Mouse (Mus musculus) left cerebral cortex, postnatal 10 days (tissue): ENCODE measurements around the gene Uba7. TPM values are rescaled to one million over a fixed set of nuclear protein-coding genes. Genes with fewer than 3 reads are reported as not detected.
A peak's percentile ranks its signal among the peaks of the same experiment; 100 is the strongest.

ENCODE experiments used
- DNase-seq, 2 experiments: peaks; one replicate each; pipeline ENCODE4 v3.0.0; 2021 to 2022; ENCODE audit warnings: low spot score in 2 of 2, mixed read lengths in 1 of 2; ENCODE audit errors: extremely low spot score in 1 of 2
- intact Hi-C: fragments of 180-260 bp; cut with DNase I; formaldehyde crosslinking; loops from one replicate; pipeline ENCODE4 v1.15.1; 2025
- total RNA-seq, 2 experiments: library from RNA; stranded (reverse); gene quantifications; 2 replicates each; pipeline ENCODE4 v1.2.3; 2021

Uba7 gene
- 1 to 10 TPM; 2.4 to 2.6 TPM for total RNA-seq

DNA sequence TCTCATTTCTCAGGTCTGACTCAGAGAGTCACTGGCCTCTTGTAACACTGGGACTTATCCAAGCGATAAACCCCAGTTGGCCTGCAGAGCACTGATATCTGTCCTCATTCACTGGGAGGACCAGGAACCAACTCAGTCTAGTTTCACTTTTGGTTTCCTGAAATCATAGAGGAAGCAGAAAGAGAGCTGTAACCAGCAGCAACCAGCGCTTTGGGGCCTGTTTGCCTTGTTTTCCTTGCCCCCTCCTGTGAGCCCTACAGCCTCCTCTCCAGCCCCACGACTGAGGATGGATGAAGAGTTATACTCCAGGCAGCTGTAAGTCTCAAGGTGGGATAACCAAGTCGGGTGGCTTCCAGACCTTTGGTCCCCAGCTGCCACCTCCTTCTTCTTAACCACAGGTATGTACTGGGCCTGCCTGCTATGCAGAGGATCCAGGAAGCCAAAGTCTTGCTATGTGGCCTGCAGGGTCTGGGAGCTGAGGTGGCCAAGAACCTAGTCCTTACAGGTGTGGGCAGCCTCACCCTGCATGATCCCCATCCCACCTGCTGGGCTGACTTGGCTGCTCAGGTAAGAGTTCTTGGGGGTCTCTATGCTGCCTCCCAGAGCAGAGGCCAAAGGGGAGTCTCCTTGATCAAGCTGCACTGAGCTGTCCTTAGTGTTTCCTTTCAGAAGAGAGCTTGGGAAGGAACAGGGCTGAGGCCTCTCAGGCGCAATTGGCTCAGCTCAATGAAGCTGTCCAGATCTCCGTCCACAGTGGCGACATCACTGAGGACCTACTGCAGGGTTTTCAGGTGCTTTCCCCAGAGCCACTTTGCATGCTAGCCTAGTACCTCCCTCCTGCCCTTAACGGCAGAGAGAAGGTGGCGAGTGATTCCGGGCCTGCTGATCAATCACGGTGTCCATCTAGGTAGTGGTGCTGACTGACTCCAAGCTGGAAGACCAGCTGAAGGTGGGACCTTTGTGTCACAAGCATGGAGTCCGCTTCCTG lies at the start of gene Uba7:
Gene Uba7 (plus strand): TSS at position 107 of the 988 bp plus-strand sequence.
- intact Hi-C loops: no loop called here
- no peak for DNase-seq

DNA sequence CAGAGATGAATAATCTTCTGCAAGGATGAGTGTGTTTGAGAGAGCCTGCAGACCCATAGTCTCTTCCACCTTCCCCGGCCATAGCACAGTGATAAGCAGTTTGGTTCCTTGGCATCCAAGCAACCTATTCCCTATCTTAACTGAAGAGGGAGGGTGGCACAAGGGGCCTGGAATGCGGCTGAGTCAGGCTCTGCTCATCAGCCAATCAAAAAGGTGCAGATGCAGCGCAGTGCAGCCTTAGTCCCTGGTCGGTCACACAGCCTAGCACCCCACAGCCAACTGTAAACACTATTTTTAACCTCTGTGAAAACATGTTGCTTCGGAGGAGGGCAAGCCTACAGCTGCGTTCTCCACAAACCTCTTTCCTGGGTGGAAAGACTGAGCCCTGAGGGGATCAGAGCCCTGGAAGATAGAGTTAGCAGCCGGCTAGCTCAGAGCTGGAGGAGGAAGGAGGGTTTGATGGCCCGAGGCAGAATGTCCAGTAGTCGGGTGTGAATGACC lies 48.3 kb upstream of the Uba7 start:
- DNase-seq: no peak
- intact Hi-C loops: no loop called here

DNA sequence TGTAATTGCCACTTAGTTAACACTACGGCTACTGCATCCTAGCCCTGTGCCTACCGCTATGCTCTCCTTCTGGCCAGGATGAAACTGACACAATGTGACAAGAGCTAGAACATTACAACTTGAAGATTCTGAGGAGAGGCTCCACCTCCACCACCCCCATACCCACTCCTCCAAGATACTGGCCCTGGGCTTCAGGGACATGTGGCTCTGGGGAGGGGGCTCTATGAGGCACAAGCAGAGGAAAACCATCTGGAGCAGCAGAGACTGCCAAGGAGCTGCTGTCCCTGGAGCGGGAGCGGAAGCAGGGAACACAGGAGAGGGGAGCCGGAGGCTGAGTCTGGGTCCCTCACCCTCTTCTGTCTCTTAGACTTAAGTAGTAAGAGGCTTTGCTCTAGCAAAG lies 47.6 kb upstream of the Uba7 start:
- intact Hi-C loops: no loop called here
- DNase-seq: peak; percentile 57 to 59

DNA sequence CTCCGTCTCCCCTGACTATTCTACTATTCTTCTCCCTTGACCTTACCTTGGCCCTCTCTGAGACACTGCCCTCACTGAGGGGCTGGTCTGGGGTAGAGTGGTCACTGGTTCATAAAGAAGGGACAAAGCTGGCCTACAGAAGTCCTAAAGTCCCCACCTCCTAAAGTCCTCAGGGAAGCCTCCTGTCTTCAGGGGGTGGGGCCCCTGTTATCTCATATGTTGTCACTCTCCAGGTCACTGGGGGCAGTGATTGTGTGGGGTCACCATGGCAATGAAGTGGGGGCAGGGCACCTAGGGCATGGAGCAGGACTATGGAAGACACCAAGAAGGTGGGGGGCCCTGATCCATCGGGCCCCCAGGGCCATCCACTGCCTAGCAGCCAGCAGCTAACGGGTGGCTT lies 47.1 kb upstream of the Uba7 start, which contains the start of gene Actl11:
Gene Actl11 (plus strand): TSS at position 301 of the 400 bp plus-strand sequence.
- DNase-seq: no peak
- intact Hi-C loops: no loop called here

DNA sequence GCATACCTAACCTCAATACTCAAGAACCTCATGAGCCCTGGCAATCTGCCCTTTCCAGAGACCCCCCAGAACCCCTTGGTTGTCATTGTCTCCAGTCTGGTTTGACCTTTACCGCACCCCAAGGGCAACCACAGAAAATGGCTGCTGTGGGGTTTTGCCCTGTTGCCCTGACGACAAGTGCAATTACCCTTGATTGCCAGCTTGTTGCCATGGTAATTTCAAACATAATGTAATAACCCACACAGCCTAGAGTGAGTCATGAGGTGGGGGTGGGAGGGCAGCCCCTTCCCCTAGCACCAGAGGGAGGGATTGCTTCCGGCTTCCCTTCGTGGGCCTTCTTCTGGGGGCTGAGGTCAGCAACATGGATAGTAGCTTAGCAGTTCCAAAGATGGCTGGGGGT lies 43.1 kb upstream of the Uba7 start:
- intact Hi-C loops: no loop called here
- DNase-seq: no peak

DNA sequence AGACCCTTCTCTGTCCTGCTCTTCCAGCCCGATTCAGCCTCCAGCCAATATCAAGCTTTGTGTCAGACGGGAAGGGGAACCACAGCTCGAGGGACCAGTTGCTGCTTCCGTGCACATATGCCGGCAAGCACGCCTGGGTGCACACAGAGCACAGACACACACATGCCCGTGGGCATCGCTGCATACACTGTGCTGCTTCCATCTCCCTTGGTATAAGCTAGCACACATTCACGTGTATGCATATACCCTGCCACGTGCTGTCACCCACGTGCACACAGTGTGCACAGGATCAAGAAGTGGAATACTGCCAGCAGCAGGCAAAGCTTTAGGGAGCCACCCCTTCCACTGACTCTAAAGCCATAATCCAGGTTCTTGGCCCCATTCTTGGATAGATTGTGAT lies 41.2 kb upstream of the Uba7 start:
- intact Hi-C loops: no loop called here
- peak in 1 of 2 experiments; percentile 72 for DNase-seq

DNA sequence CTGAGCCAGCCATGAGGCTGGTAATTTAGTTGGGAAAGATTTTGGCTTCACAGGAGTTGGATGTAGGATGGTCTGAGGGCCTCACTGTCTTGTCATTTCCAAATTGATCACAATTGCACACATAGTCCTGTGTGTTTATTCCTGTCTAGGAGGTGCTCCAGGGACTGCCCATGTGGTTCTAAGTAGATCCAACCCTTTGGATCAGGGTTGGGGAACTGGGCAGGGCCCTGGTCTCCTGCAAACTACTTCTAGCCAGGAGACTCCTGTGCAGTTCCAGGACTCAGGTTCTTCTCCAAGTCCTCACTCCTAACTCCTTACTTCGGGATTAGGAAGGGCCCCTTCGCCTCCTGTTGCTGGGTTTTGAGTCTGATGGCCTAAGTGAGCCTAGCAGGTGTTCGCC lies 39.9 kb upstream of the Uba7 start, which contains the start of gene Camkv:
Gene Camkv (plus strand): TSS at position 301 of the 400 bp plus-strand sequence.
- no peak for DNase-seq
- intact Hi-C loops: no loop called here

DNA sequence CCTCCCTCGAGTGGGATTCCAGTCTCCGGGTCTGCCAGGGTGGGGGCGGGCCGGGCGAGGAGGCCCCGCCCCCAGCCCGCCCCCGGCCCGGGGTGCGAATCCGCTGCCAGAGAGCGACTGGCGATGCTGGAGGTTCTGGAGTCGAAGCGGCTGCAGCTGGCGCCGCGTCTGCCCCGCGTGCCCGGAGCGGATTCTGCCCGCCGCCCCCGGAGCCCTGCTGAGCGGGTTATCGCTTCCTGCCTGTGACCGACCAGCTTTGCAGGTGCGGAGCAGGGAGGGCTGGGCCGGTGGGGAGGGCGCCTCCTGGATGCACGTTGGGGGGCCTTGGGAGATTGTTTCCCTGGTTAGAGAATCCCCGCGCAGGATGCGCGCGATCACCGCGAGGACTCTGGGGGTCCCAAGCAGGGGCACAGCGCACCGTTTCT lies 39.5 kb upstream of the Uba7 start:
- DNase-seq: peak; percentile 53 to 76
- intact Hi-C loops: no loop called here

DNA sequence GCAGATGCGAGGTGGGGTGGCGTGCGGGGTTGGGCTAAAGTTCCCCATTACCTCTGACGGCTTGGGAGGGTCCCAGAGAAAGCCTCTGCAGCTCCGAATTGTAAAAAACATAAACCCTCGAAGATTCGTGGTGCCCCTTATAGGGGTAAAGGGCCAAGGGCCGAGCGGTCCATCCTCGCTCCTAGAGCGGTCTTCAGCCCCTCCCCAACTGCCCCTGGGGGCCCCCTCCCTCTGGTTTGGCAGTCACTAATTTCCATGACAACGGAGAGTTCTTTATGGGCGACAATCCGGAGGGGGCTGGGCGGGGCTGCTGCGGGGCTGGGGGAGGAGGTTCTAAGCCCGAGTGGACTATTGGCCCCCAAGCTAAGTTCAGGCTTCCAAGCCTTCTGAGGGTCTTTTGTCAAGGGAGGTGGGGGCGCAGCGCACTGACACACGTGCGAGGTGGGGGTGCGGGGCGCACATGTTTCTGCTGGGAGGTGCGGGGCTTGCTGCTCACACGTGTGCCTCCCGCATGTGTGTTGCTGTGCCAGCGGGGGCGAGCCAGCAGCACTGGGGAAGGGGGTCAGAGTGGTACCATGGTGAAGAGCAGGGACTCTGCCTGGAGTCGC lies 39.0 kb upstream of the Uba7 start:
- peak in 1 of 2 experiments; percentile 78 for DNase-seq
- intact Hi-C loops: no loop called here

DNA sequence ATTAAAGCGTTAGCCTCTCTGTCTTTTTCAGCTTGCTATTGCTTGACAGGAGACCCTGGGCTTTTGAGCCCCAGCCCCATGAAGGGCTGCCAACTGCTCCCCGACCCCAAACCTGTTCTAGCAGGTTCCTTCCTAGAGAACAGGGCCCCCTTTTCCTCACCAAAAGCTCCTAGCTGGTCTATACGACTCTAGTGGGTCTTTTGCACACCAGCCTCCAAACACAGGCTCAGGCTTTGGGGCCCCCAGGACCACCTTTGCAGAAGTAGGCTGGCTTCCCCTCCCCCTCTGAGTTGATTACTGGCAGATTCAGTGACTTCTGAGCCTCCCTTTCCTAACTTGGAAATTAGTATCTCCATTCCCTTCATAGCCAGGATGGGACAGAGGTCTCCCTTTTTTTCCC lies 38.5 kb upstream of the Uba7 start:
- intact Hi-C loops: no loop called here
- no peak for DNase-seq

DNA sequence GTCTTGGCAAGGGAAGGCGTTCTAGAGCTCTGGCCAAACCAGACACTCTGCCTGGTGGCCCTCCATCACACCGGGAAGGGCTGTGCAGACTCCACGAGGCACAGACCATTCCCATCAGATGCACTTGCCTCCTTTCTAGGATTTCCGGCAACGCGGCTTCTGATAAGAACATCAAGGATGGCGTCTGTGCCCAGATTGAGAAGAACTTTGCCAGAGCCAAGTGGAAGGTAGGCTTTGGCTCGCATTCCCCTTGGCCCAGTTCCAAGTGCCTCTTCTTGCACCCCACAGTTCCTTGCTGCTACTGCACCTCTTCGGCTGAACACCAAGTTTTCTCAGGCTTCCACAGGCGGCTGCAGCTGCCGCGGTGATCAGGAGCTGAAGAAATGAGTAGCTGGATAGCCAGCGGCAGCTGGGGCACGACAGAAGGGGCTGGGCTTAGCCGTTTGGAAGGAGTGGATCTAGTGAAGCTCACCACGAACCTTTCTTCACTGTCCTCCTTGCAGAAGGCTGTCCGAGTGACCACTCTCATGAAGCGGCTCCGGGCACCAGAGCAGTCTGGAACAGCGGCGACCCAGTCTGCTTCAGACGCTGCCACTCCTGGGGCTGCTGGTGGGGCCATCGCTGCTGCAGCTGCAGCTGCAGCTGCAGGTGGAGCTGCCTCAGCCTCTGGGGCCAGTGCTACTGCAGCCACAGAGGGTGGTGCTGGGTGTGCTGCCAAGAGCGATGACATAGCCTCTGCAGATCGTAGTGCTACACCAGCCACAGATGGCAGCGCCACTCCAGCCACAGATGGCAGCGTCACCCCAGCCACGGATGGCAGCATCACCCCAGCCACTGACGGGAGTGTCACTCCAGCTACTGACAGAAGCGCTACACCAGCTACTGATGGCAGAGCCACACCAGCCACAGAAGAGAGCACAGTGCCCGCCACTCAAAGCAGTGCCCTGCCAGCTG lies 27.8 kb upstream of the Uba7 start:
- DNase-seq: no peak
- intact Hi-C loops: no loop called here

DNA sequence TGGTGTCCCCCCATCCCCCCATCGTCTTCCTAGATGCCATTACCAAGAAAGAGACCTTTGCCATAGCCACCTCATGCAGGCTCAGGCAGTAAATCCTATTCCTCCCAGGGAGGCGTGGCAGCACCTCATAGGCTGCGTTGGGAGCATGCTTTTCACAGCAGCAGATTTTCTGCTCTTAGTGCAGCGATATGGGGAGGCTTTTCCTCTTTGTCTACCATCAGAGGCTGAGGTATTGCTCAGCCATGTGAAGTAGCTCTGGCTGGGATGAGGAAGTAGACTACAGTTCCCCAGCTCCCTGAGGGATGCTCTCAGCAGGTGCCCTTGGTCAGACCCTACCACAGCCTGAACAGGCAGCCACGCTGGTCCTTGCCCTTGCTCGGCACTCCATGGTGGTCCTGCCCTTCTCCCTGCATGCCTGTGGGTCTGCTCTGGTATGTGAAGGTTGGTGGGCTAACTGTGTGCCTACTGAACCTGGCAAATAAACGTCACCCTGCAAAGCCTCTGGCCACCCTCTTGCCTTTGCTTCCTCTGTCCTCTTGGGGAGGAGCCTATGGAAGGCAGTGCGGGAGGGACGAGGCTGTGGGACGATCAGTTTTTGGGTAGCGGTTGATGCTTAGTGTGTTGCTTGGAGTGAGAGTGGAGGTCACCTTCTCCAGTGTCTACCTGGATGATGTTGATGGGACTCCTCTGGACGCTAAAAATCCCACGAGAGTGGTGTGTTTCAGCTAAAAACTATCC lies 26.0 kb upstream of the Uba7 start:
- no peak for DNase-seq
- intact Hi-C loops: no loop called here

DNA sequence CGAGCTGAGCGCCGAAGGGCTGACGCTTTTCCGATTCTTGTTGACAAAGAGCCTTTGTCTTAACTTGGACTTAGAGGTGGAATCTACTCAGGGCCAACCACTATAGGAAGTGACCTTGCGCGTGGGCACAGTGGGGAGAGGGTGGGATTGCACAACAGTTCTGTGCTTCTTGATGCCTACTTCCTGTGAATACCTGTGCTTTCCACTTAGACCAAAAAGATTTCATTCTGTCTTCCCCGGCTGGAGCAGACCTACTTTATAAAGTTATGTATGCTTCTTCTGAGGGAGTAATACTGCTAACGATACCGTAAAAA lies 25.4 kb upstream of the Uba7 start, which contains the start of gene Traip:
Gene Traip (plus strand): TSS at position 215 of the 314 bp plus-strand sequence.
- intact Hi-C loops: no loop called here
- DNase-seq: no peak

DNA sequence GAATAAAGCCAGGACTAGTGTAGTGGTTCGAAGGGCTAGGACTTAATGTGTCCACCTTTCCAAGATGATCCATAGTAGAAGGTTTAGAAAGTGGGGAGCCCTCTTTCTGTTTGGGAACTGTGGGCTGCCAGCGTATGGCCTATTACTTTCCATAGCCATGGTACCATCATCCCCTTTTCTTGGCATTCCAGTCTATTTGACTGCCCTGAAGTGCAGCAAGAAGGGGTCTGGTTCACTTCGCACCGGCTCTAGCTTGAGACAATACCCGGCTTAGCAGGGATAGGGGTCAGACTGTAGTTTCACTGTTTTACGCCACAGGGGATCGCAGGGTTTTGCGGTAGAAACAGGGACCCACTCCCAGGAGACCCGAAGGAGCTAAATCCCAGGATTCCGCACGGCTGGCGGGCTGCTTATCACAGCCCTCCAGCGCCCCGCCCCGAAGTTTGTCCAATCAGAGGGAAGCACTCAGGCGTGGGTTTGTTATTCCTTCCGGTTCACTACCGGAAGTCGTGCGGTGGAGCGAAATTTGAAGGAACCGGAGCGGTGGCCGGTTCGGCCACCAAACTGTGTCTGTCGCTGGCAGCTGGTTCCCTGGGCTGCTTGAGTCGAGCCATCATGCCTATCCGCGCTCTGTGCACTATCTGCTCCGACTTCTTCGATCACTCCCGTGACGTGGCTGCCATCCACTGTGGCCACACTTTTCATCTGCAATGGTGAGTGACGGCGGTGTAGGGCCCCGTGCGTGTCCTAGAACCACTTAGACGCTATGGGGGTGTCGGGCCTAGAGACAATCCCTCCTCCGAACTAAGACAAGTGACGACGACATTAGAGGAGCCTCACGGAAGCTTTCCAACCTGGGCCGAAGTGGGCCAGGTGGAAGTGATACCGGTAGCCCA lies 24.6 kb upstream of the Uba7 start:
- DNase-seq: peak; percentile 91 to 97
- intact Hi-C loops: no loop called here

DNA sequence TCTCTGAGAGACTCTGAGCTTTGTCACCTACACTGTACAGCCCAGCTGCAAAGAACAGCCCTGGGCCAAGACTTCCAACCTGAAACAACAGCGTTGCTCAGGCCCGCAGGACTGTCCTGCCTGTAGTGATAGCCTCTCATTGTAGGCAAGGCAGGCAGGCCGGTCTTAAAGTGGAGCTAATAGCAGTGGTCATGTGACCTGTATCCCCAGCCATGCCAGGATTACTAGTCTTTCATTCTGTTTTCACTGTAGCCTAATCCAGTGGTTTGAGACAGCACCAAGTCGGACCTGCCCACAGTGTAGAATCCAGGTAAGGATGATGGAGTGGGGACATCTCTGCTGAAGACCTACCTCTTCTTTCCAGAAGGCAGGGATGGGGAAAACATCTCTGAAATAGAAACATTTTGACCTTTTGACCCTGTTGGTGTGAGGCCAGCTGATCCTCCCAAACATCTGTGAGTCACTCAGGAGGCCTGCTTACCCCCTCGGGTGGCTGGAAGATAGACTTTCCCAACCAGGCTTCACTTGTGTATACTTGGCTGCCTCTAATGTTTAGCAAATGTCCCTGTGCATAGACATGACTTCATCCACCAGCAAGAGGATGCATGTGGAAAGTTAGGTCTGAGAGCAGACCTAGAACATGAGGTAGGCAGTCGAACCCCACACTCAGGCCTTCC lies 19.6 kb upstream of the Uba7 start:
- intact Hi-C loops: no loop called here
- no peak for DNase-seq

DNA sequence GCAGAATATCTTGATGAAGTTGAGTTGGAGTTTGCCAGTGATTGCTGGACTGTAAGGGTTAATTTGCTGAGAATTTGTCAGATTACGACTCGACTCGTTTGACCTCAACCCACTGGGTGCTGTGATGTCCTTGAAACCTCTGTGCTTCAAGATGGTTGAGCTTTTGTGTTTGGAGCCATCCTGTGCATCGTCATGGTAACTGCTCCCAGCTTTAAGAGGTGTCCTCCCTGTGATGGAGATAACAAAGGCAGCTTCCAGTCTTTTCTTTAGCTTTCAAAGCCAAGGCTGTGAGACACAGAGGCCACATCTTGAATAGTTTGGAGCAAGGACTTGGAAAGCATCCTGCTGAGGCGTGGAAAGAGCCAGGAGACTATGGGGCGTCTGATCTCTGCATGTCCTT lies 18.2 kb upstream of the Uba7 start:
- no peak for DNase-seq
- intact Hi-C loops: no loop called here

DNA sequence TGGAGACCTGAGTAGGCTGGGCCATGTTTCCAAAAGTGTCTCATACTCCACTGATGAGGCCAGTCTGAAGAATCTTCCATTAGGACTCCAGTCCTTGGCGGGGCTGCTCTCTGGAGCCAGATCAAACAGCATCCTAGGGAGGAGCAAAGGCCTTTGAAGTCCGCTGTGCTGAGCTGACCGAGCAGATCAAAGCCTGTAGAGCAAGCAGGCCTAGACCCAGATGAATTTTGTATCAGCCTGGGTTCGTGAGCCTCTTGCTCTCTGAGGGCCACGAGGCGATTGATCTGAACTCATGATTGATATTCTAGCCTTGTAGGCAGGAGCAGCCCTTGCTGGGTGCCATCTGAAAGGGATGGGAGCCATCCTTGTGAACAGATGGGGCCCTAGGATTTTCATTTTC lies 15.4 kb upstream of the Uba7 start:
- intact Hi-C loops: loop anchor here (5.0 kb wide), 2 partner anchors 92 to 107 kb away; partner anchors contain the start of gene Amigo3
- peak in 1 of 2 experiments; percentile 78 for DNase-seq
